Mouse (Mus musculus) ES-E14 (cell line): ENCODE data around the gene Nat9.

Source experiments
- CHD2 ChIP-seq: IDR thresholded peaks from 2 replicates; pipeline ENCODE4 v1.6.1; 2014; ENCODE audit warnings: mild to moderate bottlenecking, low read depth, low read length, inconsistent platforms
- HCFC1 ChIP-seq: IDR thresholded peaks from 2 replicates; pipeline ENCODE4 v1.6.1; 2012; ENCODE audit warnings: low read length, inconsistent platforms, borderline replicate concordance; ENCODE audit not compliant: insufficient read depth
- MAFK ChIP-seq: IDR thresholded peaks from 2 replicates; pipeline ENCODE4 v1.6.1; 2014; ENCODE audit warnings: mild to moderate bottlenecking, low read depth, low read length, inconsistent platforms; ENCODE audit not compliant: insufficient read depth
- ZNF384 ChIP-seq: IDR thresholded peaks from 2 replicates; pipeline ENCODE4 v1.6.1; 2012; ENCODE audit warnings: low read depth, low read length, inconsistent platforms

- TF ChIP-seq CHD2: no peak
- no peak for TF ChIP-seq HCFC1
- TF ChIP-seq ZNF384: no peak
- TF ChIP-seq MAFK: no peak
These were observed 37.6 kb upstream of the Nat9 start for GRCm38 (mm10) chr11:115225301-115225700.
